In genomic region chr7:49581951-49582350, GRCm38 (mm10) we compare ENCODE assay signal across 23 mouse cellular contexts. TPM values are rescaled to one million over a fixed set of nuclear protein-coding genes. Genes with fewer than 3 reads are reported as not detected.
"Had no signal": no experiment of that assay in that cellular context is flagged by ENCODE, and none has a peak within 500 bp of the region (broad histone marks: within the 10 kb centered on the region; RNA-seq: fewer than 3 reads in every experiment).

No protein-coding gene starts in this region.

- H3K4me3 ChIP-seq: limb, embryonic 15.5 days; liver, embryonic 12.5 days; midbrain, embryonic 10.5 days; midbrain, embryonic 12.5 days; myocyte; neural tube, embryonic 13.5 days; neural tube, embryonic 15.5 days had no signal

- H3K4me1 ChIP-seq: liver, embryonic 12.5 days; midbrain, embryonic 10.5 days; midbrain, embryonic 12.5 days; neural tube, embryonic 13.5 days; neural tube, embryonic 15.5 days had no signal

- H3K9me3 ChIP-seq: limb, embryonic 15.5 days; liver, embryonic 12.5 days; midbrain, embryonic 10.5 days; midbrain, embryonic 12.5 days; neural tube, embryonic 13.5 days; neural tube, embryonic 15.5 days had no signal

- H3K27ac ChIP-seq: limb, embryonic 15.5 days; liver, embryonic 12.5 days; liver, embryonic 14.5 days; midbrain, embryonic 10.5 days; midbrain, embryonic 12.5 days; neural tube, embryonic 13.5 days; neural tube, embryonic 15.5 days had no signal

- DNase-seq: midbrain, embryonic 14.5 days; retina, postnatal 1 day; right cerebral cortex, adult 18-20 months; right cerebral cortex, postnatal 25 days; right cerebral cortex, postnatal 4 days; spleen, adult 18-20 months; thymus, adult 18-20 months; thymus, postnatal 14 days; thymus, postnatal 36 days had no signal

- H3K9ac ChIP-seq: limb, embryonic 15.5 days; liver, embryonic 12.5 days; liver, embryonic 14.5 days; midbrain, embryonic 12.5 days; neural tube, embryonic 13.5 days; neural tube, embryonic 15.5 days had no signal

- H3K4me2 ChIP-seq: limb, embryonic 15.5 days; liver, embryonic 12.5 days; midbrain, embryonic 12.5 days; neural tube, embryonic 13.5 days; neural tube, embryonic 15.5 days had no signal

- H3K27me3 ChIP-seq: limb, embryonic 15.5 days; liver, embryonic 12.5 days; midbrain, embryonic 12.5 days; neural tube, embryonic 13.5 days; neural tube, embryonic 15.5 days had no signal

- ATAC-seq: liver, embryonic 12.5 days; midbrain, embryonic 16.5 days had no signal

RNA-seq across cellular contexts. Expression of gene Dbx1, which starts 54.7 kb away (rescaled TPM):
- polyA plus RNA-seq: liver, adult 2 months; liver, embryonic 12.5 days; liver, embryonic 14.5 days; liver, embryonic 16.5 days; myocyte; small intestine, adult 2 months; stomach, embryonic 14.5 days; thymus, postnatal 0 days had no signal
